Mouse (Mus musculus) olfactory bulb, adult 2 months (tissue): ENCODE data around the gene Itga5. TPM values are rescaled to one million over a fixed set of nuclear protein-coding genes. Genes with fewer than 3 reads are reported as not detected.
A peak's percentile ranks its signal among the peaks of the same experiment; 100 is the strongest.

Experiments
- H3K27ac ChIP-seq: fragments of 200-500 bp; 2 replicates; pipeline ENCODE4 v1.5.1; 2012; ENCODE audit warnings: low read depth, low read length; ENCODE audit not compliant: insufficient read depth
- H3K4me1 ChIP-seq: fragments of 200-500 bp; 2 replicates; pipeline ENCODE4 v1.6.1; 2012; ENCODE audit warnings: low read length; ENCODE audit not compliant: control insufficient read depth, insufficient read depth
- H3K4me3 ChIP-seq: fragments of 200-500 bp; 2 replicates; pipeline ENCODE4 v1.5.1; 2012; ENCODE audit warnings: mild to moderate bottlenecking, low read depth, low read length, moderate library complexity; ENCODE audit not compliant: insufficient read depth
- CTCF ChIP-seq: fragments of 200-500 bp; IDR thresholded peaks from 2 replicates; pipeline ENCODE4 v1.5.1; 2012; ENCODE audit warnings: low read depth, mild to moderate bottlenecking, low read length, moderate library complexity; ENCODE audit not compliant: insufficient read depth
- POLR2A ChIP-seq: fragments of 200-500 bp; IDR thresholded peaks from 2 replicates; pipeline ENCODE4 v1.6.1; 2012; ENCODE audit warnings: mild to moderate bottlenecking, low read depth, low read length, moderate library complexity; ENCODE audit not compliant: insufficient read depth
- WGBS: fragments of 180-500 bp; shearing (Covaris S2); methylation state at CpG from one replicate; pipeline ENCODE4 v1.1.7; 2018; 5-methylcytosine and 5-hydroxymethylcytosine counted together
- polyA plus RNA-seq: library from polyadenylated mRNA; stranded (reverse); fragments of >200 nt; gene quantifications from 2 replicates; pipeline ENCODE4 v1.2.4, GENCODE M21; 2012; ENCODE audit warnings: low replicate concordance; ENCODE audit not compliant: missing spikeins, insufficient read depth, insufficient read length

Gene Itga5
- polyA plus RNA-seq, 1 experiment = not detected

- H3K27ac ChIP-seq = no peak overlapping the region
- TF ChIP-seq POLR2A (no peak), CTCF (no peak)
- H3K4me1 ChIP-seq = peaks cover 18% of the 10 kb centered on the region
- H3K4me3 ChIP-seq = no peak overlapping the region
- 90% methylated on average over 4 of the region's 4 CpGs for WGBS
These were observed 1.8 kb upstream of the Itga5 start for GRCm38 (mm10) chr15:103368179-103368940.

- 4% methylated on average over 51 of the region's 51 CpGs for WGBS
- peak overlapping the region; percentile 50 for H3K4me3 ChIP-seq
- peaks cover 18% of the 10 kb centered on the region for H3K4me1 ChIP-seq
- TF ChIP-seq CTCF (no peak), POLR2A (no peak)
- H3K27ac ChIP-seq = no peak overlapping the region
These were observed 840 bp downstream of the Itga5 start for GRCm38 (mm10) chr15:103365471-103366375.

- TF ChIP-seq POLR2A = no peak
- TF ChIP-seq CTCF = no peak
- 73% methylated on average over 4 of the region's 4 CpGs for WGBS
- Histone ChIP-seq H3K4me1 (peaks cover 18% of the 10 kb centered on the region), H3K27ac (no peak overlapping the region), H3K4me3 (no peak overlapping the region)
These were observed 1.8 kb downstream of the Itga5 start for GRCm38 (mm10) chr15:103364761-103365160.

- TF ChIP-seq CTCF = no peak
- Histone ChIP-seq H3K4me3 (no peak overlapping the region), H3K4me1 (peaks cover 22% of the 10 kb centered on the region), H3K27ac (no peak overlapping the region)
- 81% methylated on average over 1 of the region's 1 CpGs for WGBS
These were observed 2.8 kb downstream of the Itga5 start for GRCm38 (mm10) chr15:103363809-103364208.

- Histone ChIP-seq H3K27ac (no peak overlapping the region), H3K4me1 (peaks cover 25% of the 10 kb centered on the region), H3K4me3 (no peak overlapping the region)
- 91% methylated on average over 3 of the region's 3 CpGs for WGBS
- TF ChIP-seq POLR2A = no peak
- no peak for TF ChIP-seq CTCF
These were observed 3.6 kb downstream of the Itga5 start for GRCm38 (mm10) chr15:103362950-103363349.

- 89% methylated on average over 6 of the region's 7 CpGs for WGBS
- H3K4me1 ChIP-seq = peaks cover 25% of the 10 kb centered on the region
- no peak overlapping the region for H3K4me3 ChIP-seq
- H3K27ac ChIP-seq = no peak overlapping the region
- TF ChIP-seq CTCF (no peak), POLR2A (no peak)
These were observed 4.2 kb downstream of the Itga5 start for GRCm38 (mm10) chr15:103362333-103362732.

- no peak overlapping the region for H3K27ac ChIP-seq
- H3K4me3 ChIP-seq = no peak overlapping the region
- peaks cover 16% of the 10 kb centered on the region for H3K4me1 ChIP-seq
- WGBS = 100% methylated on average over 1 of the region's 1 CpGs
- no peak for TF ChIP-seq POLR2A
- TF ChIP-seq CTCF = no peak
These were observed 5.3 kb downstream of the Itga5 start for GRCm38 (mm10) chr15:103361269-103361668.

GRCm38 (mm10) chr15:103359869-103360602, 6.5 kb downstream of the Itga5 start:
- whole genome bisulfite sequencing = 85% methylated on average over 5 of the region's 5 CpGs

More at GRCm38 (mm10) chr15:103359869-103360602, 6.5 kb downstream of the Itga5 start:
- TF ChIP-seq CTCF (no peak), POLR2A (no peak)
- H3K4me1 ChIP-seq = peaks cover 7% of the 10 kb centered on the region
- H3K4me3 ChIP-seq = no peak overlapping the region
- no peak overlapping the region for H3K27ac ChIP-seq
